Mouse (Mus musculus) forebrain, postnatal 0 days (tissue): Measurements from ENCODE around the gene Egflam. TPM values are rescaled to one million over a fixed set of nuclear protein-coding genes. Genes with fewer than 3 reads are reported as not detected.

Experiments used
- ATAC-seq: fragments of 200-750 bp; cut with Nextera tagmentation; 2 replicates; pipeline ENCODE4 v1.8.0; 2017; ENCODE audit warnings: mild to moderate bottlenecking, moderate library complexity
- DNase-seq: peaks from one replicate; pipeline ENCODE4 v3.0.0-alpha.2; 2015
- H3K27ac ChIP-seq: fragments of 300-500 bp; sonication (generic); 2 replicates; pipeline ENCODE4 v1.5.1; 2014; ENCODE audit warnings: low read depth, mild to moderate bottlenecking, antibody characterized with exemption, low read length, moderate library complexity, mixed read lengths
- H3K27me3 ChIP-seq: fragments of 300-500 bp; sonication (generic); 2 replicates; pipeline ENCODE4 v1.6.1; 2014; ENCODE audit warnings: mild to moderate bottlenecking, low read length, mixed read lengths; ENCODE audit not compliant: insufficient read depth
- H3K36me3 ChIP-seq: fragments of 300-500 bp; sonication (generic); 2 replicates; pipeline ENCODE4 v1.6.1; 2014; ENCODE audit warnings: mild to moderate bottlenecking, moderate library complexity; ENCODE audit not compliant: insufficient read depth
- H3K4me1 ChIP-seq: fragments of 300-500 bp; sonication (generic); 2 replicates; pipeline ENCODE4 v1.6.1; 2014; ENCODE audit warnings: antibody characterized with exemption; ENCODE audit not compliant: insufficient read depth
- H3K4me2 ChIP-seq: fragments of 300-500 bp; sonication (generic); 2 replicates; pipeline ENCODE4 v1.6.1; 2014; ENCODE audit warnings: low read depth, mild to moderate bottlenecking, moderate library complexity
- H3K4me3 ChIP-seq: fragments of 300-500 bp; sonication (generic); 2 replicates; pipeline ENCODE4 v1.5.1; 2014; ENCODE audit warnings: low read depth, low read length, mixed read lengths
- H3K9ac ChIP-seq: fragments of 300-500 bp; sonication (generic); 2 replicates; pipeline ENCODE4 v1.6.1; 2014; ENCODE audit warnings: mild to moderate bottlenecking
- H3K9me3 ChIP-seq: fragments of 300-500 bp; sonication (generic); 2 replicates; pipeline ENCODE4 v1.6.1; 2016; ENCODE audit warnings: low read length
- CTCF ChIP-seq: sonication (generic); IDR thresholded peaks from 2 replicates; pipeline ENCODE4 v1.5.1; 2016; ENCODE audit warnings: antibody characterized with exemption, control low read depth, low read depth
- WGBS: fragments of 180-500 bp; shearing (Covaris S2); extraction: QIAGEN DNeasy Blood & Tissue Kit; methylation state at CpG from one replicate; pipeline ENCODE4 v1.1.7; 2014; 5-methylcytosine and 5-hydroxymethylcytosine counted together
- polyA plus RNA-seq: library from polyadenylated mRNA; unstranded; fragments of >200 nt; fragmentation: Nextera tagmentation; extraction: Ambion mirVana; gene quantifications from 2 replicates; pipeline ENCODE4 v1.2.1, GENCODE M21; 2015
- total RNA-seq: library from RNA; depleted of rRNA; stranded (reverse); fragments of >200 nt; gene quantifications from 2 replicates; pipeline ENCODE4 v1.2.3, GENCODE M21; 2014

The Egflam gene
- total and polyA plus RNA-seq, 2 experiments from 2014 or later = 4.5 to 5.1 TPM

DNA sequence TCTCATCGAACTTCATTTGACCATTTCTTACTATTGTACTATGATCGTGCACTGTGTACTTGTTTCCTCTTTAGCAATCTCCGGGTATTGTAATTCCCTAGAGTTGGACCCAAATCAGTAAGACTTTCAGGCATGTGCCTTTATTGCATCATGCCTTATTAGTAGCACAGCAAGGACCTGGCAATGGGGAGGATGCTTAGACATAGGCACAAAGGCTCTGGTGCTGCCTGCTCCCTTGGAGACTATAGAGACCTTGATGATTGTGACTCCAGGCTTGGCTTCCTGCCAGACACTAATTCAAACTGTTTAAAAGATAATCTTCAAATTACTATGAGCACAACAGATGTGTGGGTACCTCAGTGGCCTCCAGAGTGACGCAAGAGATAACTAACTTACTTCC is 149.0 kb downstream of the Egflam start:
- Histone ChIP-seq H3K27me3 (no peaks in the 10 kb centered on the region), H3K27ac (no peak overlapping the region), H3K9ac (no peak overlapping the region), H3K4me3 (no peak overlapping the region), H3K9me3 (no peaks in the 10 kb centered on the region), H3K4me1 (no peaks in the 10 kb centered on the region), H3K36me3 (no peaks in the 10 kb centered on the region), H3K4me2 (no peak overlapping the region)
- DNase-seq (no peak), ATAC-seq (no peak)
- TF ChIP-seq CTCF = no peak
- WGBS = 56% methylated on average over 4 of the region's 4 CpGs

DNA sequence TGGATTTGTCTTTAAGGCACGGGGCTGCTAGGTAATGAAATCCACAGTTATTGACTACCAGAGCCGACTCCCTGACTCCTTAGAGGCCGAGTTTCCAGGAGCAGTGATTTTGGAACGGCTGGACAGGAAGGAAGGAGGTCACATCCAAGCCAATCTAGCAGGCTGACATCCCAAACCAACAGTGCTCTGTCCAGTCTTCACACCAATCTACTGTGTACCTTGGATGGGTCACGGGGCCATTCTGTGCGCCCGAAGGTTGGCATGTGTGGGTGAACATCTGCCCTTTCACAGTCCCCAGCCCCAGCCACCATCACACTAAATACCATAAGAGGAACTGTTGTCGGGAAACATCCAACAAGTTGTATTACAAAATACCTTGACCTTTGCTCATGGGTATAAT is 150.9 kb downstream of the Egflam start:
- H3K4me1 ChIP-seq = no peaks in the 10 kb centered on the region
- no peak overlapping the region for H3K27ac ChIP-seq
- H3K27me3 ChIP-seq = no peaks in the 10 kb centered on the region
- no peak overlapping the region for H3K9ac ChIP-seq
- no peak for TF ChIP-seq CTCF
- DNase-seq (no peak), ATAC-seq (no peak)
- H3K9me3 ChIP-seq = no peaks in the 10 kb centered on the region
- no peak overlapping the region for H3K4me3 ChIP-seq
- H3K4me2 ChIP-seq = no peak overlapping the region
- WGBS = 87% methylated on average over 8 of the region's 8 CpGs
- no peaks in the 10 kb centered on the region for H3K36me3 ChIP-seq

DNA sequence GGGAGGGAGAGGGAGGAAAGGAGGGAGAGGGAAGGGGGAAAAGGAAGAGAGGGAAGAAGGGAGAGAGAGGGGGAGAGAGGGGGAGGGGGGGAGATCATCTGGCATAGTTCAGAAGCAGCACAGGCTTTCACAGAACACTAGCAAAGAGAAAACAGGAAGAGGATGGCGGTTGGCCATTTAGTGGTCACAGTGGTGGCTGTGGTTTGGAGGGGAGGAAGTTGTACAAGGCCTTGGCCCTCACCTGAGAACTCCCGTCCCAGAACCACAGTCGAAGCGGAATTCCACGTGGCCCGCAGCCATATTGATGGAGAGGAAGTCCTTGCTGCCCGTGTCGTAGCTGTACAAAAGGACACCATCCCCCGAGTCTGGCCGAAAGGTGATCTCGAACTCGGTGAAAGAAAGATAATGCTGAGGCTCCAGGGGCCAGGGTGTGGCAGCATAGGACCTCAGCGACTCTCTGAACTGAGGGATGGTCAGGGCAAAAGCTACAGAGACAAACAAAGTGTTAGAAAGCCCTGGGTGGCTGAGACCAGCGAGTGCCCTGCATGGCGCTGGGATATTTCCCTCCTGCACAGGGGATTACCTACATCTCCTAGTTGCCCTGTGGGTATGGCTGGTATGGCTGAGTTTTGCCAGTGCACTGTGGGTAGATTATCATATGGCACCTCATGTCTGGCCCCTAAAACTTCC is 155.9 kb downstream of the Egflam start:
- H3K4me2 ChIP-seq = no peak overlapping the region
- no peak overlapping the region for H3K4me3 ChIP-seq
- H3K36me3 ChIP-seq = no peaks in the 10 kb centered on the region
- no peak for DNase-seq
- no peak for ATAC-seq
- no peak for TF ChIP-seq CTCF
- no peaks in the 10 kb centered on the region for H3K4me1 ChIP-seq
- no peaks in the 10 kb centered on the region for H3K27me3 ChIP-seq
- no peaks in the 10 kb centered on the region for H3K9me3 ChIP-seq
- no peak overlapping the region for H3K27ac ChIP-seq
- H3K9ac ChIP-seq = no peak overlapping the region
- WGBS = 85% methylated on average over 15 of the region's 15 CpGs

DNA sequence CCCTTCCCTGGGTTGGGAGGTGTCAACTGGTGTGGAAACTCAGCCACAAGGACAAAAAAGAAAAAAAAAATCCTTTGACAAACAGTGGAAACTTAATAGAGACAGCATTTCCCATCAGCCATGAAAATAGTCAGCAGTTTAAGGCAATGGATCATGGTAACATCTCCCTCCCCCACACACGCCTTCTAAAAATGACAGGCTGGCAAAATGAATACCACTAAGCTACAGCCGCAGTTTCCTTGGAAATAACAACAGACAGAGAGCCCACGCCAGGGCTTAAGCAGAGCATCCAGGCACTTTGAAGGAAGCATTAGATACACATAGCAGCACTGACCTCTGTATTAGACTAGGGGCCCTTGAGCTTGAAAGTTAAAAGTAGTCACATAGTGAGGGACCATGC is 157.2 kb downstream of the Egflam start:
- TF ChIP-seq CTCF = no peak
- Histone ChIP-seq H3K27ac (no peak overlapping the region), H3K27me3 (no peaks in the 10 kb centered on the region), H3K36me3 (no peaks in the 10 kb centered on the region), H3K4me3 (no peak overlapping the region), H3K9me3 (no peaks in the 10 kb centered on the region), H3K4me2 (no peak overlapping the region), H3K4me1 (no peaks in the 10 kb centered on the region), H3K9ac (no peak overlapping the region)
- peak; percentile 67 for ATAC-seq
- DNase-seq = no peak
- WGBS = 44% methylated on average over 3 of the region's 3 CpGs

DNA sequence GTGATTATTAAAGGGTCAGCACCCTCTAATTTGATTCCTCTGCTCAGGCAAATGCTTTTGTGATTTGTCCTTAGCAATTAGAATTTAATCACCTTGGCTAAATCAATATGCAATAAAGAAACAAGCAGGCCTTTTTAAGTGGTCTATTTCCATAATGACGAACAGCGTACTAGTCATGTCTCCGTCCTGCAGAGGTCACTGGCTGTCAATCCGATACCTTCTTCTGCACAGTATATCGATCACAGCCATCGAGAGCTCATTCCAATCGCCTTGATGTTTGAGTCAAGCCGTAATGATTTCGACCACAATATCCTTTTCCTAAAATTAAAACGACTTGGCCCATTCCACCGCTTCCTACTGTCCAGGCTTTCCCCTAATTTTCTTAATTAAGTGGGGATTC is 158.3 kb downstream of the Egflam start:
- Histone ChIP-seq H3K9ac (no peak overlapping the region), H3K27me3 (no peaks in the 10 kb centered on the region), H3K4me2 (no peak overlapping the region), H3K4me3 (no peak overlapping the region), H3K27ac (no peak overlapping the region), H3K4me1 (no peaks in the 10 kb centered on the region), H3K36me3 (no peaks in the 10 kb centered on the region), H3K9me3 (no peaks in the 10 kb centered on the region)
- TF ChIP-seq CTCF = no peak
- 74% methylated on average over 11 of the region's 11 CpGs for WGBS
- DNase-seq (no peak), ATAC-seq (no peak)

DNA sequence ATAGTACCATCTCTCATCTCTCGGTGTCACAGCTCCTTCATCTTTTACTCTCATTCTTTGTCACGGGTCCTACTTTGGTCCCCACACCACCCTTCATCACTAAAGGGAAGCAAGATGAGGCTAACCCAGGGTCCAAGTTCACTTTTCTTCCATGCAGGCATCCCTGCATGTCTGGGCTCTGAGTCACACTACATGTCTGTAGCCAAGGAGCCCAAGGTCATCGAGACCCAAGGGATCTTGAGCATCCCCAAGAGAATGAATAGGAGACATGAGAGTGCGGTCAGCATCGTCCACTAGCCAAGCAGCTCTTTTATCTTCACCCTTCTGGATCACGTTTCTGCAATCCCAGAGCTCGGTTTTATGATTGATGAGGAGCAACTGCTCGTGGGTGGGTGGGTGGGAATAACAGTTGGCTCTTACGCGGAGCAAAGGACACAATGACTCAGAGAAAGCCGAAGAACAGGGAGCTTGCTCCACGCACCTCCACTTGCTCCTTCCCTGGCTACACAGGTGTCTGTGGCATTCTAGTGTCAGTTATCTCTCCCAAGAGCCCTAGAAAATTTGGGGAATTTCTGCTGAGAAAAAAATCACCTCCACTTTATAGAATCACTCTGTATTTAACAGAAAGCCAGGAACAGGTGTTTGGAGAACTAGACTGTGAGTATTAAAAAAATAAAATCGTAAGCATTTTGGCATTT is 164.7 kb downstream of the Egflam start:
- no peaks in the 10 kb centered on the region for H3K9me3 ChIP-seq
- DNase-seq (no peak), ATAC-seq (no peak)
- H3K36me3 ChIP-seq = no peaks in the 10 kb centered on the region
- TF ChIP-seq CTCF = no peak
- no peaks in the 10 kb centered on the region for H3K4me1 ChIP-seq
- 89% methylated on average over 13 of the region's 13 CpGs for WGBS
- H3K27ac ChIP-seq = no peak overlapping the region
- no peaks in the 10 kb centered on the region for H3K27me3 ChIP-seq
- no peak overlapping the region for H3K4me2 ChIP-seq
- H3K9ac ChIP-seq = no peak overlapping the region
- H3K4me3 ChIP-seq = no peak overlapping the region

DNA sequence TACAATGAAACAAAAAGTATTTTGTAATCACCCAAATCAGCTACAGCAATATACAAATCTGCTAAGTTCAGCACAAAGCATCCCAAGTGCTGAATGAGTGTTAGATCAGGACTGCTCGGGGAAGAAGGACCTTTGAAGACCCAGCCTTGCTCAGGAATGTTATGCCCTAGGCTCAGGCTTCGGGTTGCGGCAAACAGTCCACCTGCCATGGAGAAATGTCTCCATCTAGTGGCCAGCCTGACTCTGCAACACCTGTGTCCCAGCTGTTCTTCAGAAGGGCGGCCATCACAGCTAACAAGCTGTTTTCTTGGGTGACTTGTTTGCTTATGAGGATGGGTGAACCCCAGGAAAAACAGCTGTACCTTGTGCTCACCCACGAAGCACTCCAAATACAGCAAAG is 172.0 kb downstream of the Egflam start:
- Histone ChIP-seq H3K4me2 (no peak overlapping the region), H3K4me1 (no peaks in the 10 kb centered on the region), H3K27ac (no peak overlapping the region), H3K4me3 (no peak overlapping the region), H3K27me3 (no peaks in the 10 kb centered on the region), H3K36me3 (no peaks in the 10 kb centered on the region), H3K9ac (no peak overlapping the region), H3K9me3 (no peaks in the 10 kb centered on the region)
- ATAC-seq (peak; percentile 90), DNase-seq (peak; percentile 90)
- 3% methylated on average over 5 of the region's 5 CpGs for WGBS
- TF ChIP-seq CTCF = peak; percentile 99
